Mouse (Mus musculus) liver, adult 2 months (tissue): Measurements from ENCODE around the gene Ppp1r21. TPM values are rescaled to one million over a fixed set of nuclear protein-coding genes. Genes with fewer than 3 reads are reported as not detected.

Experiments used
- DNase-seq: peaks from one replicate; pipeline ENCODE4 v3.0.0-alpha.2; 2011; ENCODE audit warnings: low read depth, low spot score; ENCODE audit errors: extremely low read depth
- H3K27ac ChIP-seq: fragments of 200-500 bp; replicated peaks from 2 replicates; pipeline ENCODE4 v1.5.1; 2012; ENCODE audit warnings: low read depth, mild to moderate bottlenecking, control low read depth, inconsistent platforms, low read length; ENCODE audit not compliant: insufficient read depth
- H3K27me3 ChIP-seq: fragments of 200-500 bp; 2 replicates; pipeline ENCODE4 v1.6.1; 2012; ENCODE audit warnings: mild to moderate bottlenecking, moderate library complexity, low read length, inconsistent platforms; ENCODE audit not compliant: control insufficient read depth, insufficient read depth
- H3K36me3 ChIP-seq: fragments of 200-500 bp; 2 replicates; pipeline ENCODE4 v1.6.1; 2012; ENCODE audit warnings: low read length, inconsistent platforms; ENCODE audit not compliant: control insufficient read depth, insufficient read depth
- H3K4me1 ChIP-seq: fragments of 200-500 bp; 2 replicates; pipeline ENCODE4 v1.6.1; 2011; ENCODE audit warnings: low read length; ENCODE audit not compliant: control insufficient read depth, insufficient read depth
- H3K4me3 ChIP-seq: fragments of 200-500 bp; 2 replicates; pipeline ENCODE4 v1.5.1; 2011; ENCODE audit warnings: low read depth, mild to moderate bottlenecking, control low read depth, low read length, moderate library complexity; ENCODE audit not compliant: insufficient read depth
- H3K79me2 ChIP-seq: fragments of 200-500 bp; 2 replicates; pipeline ENCODE4 v1.6.1; 2012; ENCODE audit warnings: inconsistent platforms, mild to moderate bottlenecking, low read length, moderate library complexity; ENCODE audit not compliant: control insufficient read depth, insufficient read depth
- H3K9ac ChIP-seq: fragments of 200-500 bp; 2 replicates; pipeline ENCODE4 v1.6.1; 2012; ENCODE audit warnings: low read depth, mild to moderate bottlenecking, control low read depth, inconsistent platforms, low read length
- CTCF ChIP-seq: fragments of 200-500 bp; IDR thresholded peaks from 2 replicates; pipeline ENCODE4 v1.5.1; 2011; ENCODE audit warnings: low read depth, low read length, control low read depth
- POLR2A ChIP-seq: fragments of 200-500 bp; IDR thresholded peaks from 2 replicates; pipeline ENCODE4 v1.6.1; 2011; ENCODE audit warnings: low read length, control low read depth; ENCODE audit not compliant: insufficient read depth; ENCODE audit errors: extremely low read depth
- WGBS: fragments of 180-500 bp; shearing (Covaris S2); methylation state at CpG from one replicate; pipeline ENCODE4 v1.1.7; 2018; 5-methylcytosine and 5-hydroxymethylcytosine counted together
- polyA plus RNA-seq: library from polyadenylated mRNA; depleted of rRNA; stranded (reverse); fragments of >200 nt; gene quantifications from 2 replicates; pipeline ENCODE4 v1.2.3, GENCODE M21; 2012
- total RNA-seq: library from RNA; depleted of rRNA; stranded (reverse); fragments of >200 nt; gene quantifications from 2 replicates; pipeline ENCODE4 v1.2.3, GENCODE M21; 2014

Gene Ppp1r21
- total and polyA plus RNA-seq, 2 experiments, result 14.2 to 17.9 TPM

- TF ChIP-seq CTCF, result no peak
- TF ChIP-seq POLR2A, result no peak
- Histone ChIP-seq H3K4me3 (no peak overlapping the region), H3K4me1 (no peaks in the 10 kb centered on the region), H3K79me2 (no peaks in the 10 kb centered on the region), H3K9ac (no peak overlapping the region), H3K27ac (no peak overlapping the region), H3K36me3 (peaks cover 18% of the 10 kb centered on the region), H3K27me3 (no peaks in the 10 kb centered on the region)
- 94% methylated on average over 10 of the region's 10 CpGs for WGBS
- DNase-seq, result no peak
Measured at GRCm38 (mm10) chr17:88490546-88490945, 39.4 kb upstream of the Ppp1r21 start.

- Histone ChIP-seq H3K4me3 (no peak overlapping the region), H3K27me3 (no peaks in the 10 kb centered on the region), H3K36me3 (peaks cover 17% of the 10 kb centered on the region), H3K79me2 (no peaks in the 10 kb centered on the region), H3K4me1 (no peaks in the 10 kb centered on the region), H3K9ac (no peak overlapping the region), H3K27ac (no peak overlapping the region)
- TF ChIP-seq POLR2A (no peak), CTCF (no peak)
- DNase-seq, result no peak
- 98% methylated on average over 13 of the region's 13 CpGs for WGBS
Measured at GRCm38 (mm10) chr17:88491366-88492106, 38.4 kb upstream of the Ppp1r21 start.

- Histone ChIP-seq H3K9ac (no peak overlapping the region), H3K27me3 (no peaks in the 10 kb centered on the region), H3K4me1 (no peaks in the 10 kb centered on the region), H3K27ac (no peak overlapping the region), H3K79me2 (no peaks in the 10 kb centered on the region), H3K4me3 (no peak overlapping the region), H3K36me3 (peaks cover 17% of the 10 kb centered on the region)
- 94% methylated on average over 5 of the region's 5 CpGs for WGBS
- TF ChIP-seq POLR2A, result no peak
- no peak for TF ChIP-seq CTCF
- no peak for DNase-seq
Measured at GRCm38 (mm10) chr17:88492107-88492460, 37.8 kb upstream of the Ppp1r21 start.

- Histone ChIP-seq H3K4me3 (no peak overlapping the region), H3K4me1 (no peaks in the 10 kb centered on the region), H3K27me3 (no peaks in the 10 kb centered on the region), H3K27ac (no peak overlapping the region), H3K79me2 (no peaks in the 10 kb centered on the region), H3K36me3 (peaks cover 15% of the 10 kb centered on the region), H3K9ac (no peak overlapping the region)
- WGBS, result 92% methylated on average over 9 of the region's 9 CpGs
- TF ChIP-seq CTCF (no peak), POLR2A (no peak)
- no peak for DNase-seq
Measured at GRCm38 (mm10) chr17:88493551-88493950, 36.4 kb upstream of the Ppp1r21 start.

GRCm38 (mm10) chr17:88494121-88494771 is 35.7 kb upstream of the Ppp1r21 start:
- H3K79me2 ChIP-seq, result no peaks in the 10 kb centered on the region
- H3K36me3 ChIP-seq, result peaks cover 16% of the 10 kb centered on the region
- H3K27ac ChIP-seq, result no peak overlapping the region
- TF ChIP-seq CTCF (no peak), POLR2A (no peak)
- H3K27me3 ChIP-seq, result no peaks in the 10 kb centered on the region
- no peak overlapping the region for H3K9ac ChIP-seq
- 88% methylated on average over 14 of the region's 14 CpGs for WGBS
- no peaks in the 10 kb centered on the region for H3K4me1 ChIP-seq
- no peak for DNase-seq
- H3K4me3 ChIP-seq, result no peak overlapping the region

- peaks cover 16% of the 10 kb centered on the region for H3K36me3 ChIP-seq
- H3K27me3 ChIP-seq, result no peaks in the 10 kb centered on the region
- no peak overlapping the region for H3K9ac ChIP-seq
- no peak for DNase-seq
- H3K27ac ChIP-seq, result no peak overlapping the region
- 95% methylated on average over 10 of the region's 10 CpGs for WGBS
- TF ChIP-seq CTCF (no peak), POLR2A (no peak)
- H3K79me2 ChIP-seq, result no peaks in the 10 kb centered on the region
- H3K4me1 ChIP-seq, result no peaks in the 10 kb centered on the region
- no peak overlapping the region for H3K4me3 ChIP-seq
Measured at GRCm38 (mm10) chr17:88494772-88495132, 35.2 kb upstream of the Ppp1r21 start.
